Mouse (Mus musculus): ENCODE measurements around the gene Fam181a.

Fam181a gene

DNA sequence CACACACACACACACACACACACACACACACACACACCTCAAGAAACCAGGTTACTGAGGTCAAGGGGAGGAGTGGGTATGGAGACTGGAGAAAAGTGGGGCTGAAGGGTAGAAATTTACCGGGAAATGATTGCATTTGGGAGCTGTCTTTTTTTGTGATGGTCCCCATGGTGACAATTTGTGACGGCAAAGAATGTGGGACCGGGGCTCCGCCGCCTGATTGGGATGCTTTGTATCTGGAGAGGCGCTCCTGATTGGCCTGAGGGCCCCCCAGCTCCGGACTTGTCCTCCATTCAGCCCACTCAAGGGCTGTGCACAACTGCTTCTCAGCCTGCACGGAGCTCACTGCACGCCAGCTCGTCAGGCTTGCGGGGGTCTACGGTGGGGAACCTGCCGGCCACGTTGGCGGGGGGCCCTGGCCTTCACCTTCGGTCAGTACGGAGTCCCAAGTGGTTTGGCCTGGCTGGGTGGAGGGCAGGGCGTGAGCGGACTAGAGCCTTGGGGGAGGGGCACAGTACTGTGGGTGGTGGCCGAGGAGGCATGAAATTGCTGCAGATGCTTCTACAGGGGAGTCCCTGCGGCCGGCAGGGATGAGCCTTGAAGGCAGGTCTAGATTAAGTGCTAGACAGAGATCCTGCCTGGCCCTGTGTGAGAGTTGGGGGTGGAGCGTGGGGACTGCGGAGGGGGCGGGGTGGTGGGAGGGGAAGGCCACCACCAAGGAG lies 4.0 kb downstream of the Fam181a start:
- in situ Hi-C loops (cut with MboI, MseI): loop anchor here in 1 of 2 experiments (10.0 kb wide), 1 partner anchor 680 kb away; no protein-coding TSS in a partner anchor

DNA sequence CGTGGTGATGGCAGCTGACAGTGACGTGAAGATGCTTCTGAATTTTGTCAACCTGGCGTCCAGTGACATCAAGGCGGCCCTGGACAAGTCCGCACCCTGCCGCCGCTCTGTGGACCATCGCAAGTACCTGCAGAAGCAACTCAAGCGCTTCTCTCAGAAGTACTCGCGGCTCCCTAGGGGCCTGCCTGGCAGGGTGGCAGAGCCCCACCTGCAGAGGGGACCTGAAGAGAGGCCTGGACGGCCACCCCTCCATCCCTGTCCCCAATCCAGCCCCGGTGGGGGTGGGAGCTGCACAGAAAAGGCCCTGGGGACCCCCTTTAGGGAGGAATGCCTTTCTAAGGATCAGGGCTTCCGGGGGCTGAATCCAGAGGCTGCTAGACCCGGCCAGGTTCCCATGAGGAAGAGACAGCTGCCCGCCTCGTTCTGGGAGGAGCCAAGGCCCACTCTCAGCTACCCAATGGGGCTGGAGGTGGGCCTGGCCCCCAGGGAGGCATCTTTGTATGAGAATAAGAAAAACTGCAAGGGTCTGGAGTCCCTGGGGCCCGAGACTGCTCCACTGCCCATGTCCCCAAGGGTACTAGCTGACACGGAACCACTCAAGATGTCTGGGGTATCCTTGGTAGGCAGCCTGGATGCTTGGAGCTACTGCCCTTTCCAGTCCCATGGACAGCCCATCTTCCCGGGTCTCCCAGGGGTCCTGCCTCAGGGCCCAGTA lies 5.2 kb downstream of the Fam181a start:
- in situ Hi-C loops (cut with MboI, MseI): loop anchor here in 1 of 2 experiments (10.0 kb wide), 1 partner anchor 679 kb away; no protein-coding TSS in a partner anchor

DNA sequence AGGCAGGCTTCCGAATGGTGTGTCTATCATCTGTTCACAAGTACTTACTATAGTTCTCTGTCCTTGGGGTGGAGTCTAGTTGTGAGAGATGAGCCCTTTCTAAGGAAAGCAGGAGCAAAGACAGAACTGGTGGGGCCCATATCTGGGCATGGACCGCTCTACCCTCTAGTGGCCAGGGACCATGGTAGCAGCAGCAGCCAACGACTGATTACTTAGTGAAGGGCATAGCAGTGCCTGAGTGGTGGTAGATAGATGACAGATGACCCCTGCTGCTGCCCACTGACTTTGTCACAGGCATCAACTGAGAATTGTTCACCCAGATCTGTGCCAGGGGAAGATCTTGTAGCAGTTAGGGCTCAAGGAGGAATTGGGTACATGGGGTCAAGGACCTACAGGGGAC lies 12.0 kb downstream of the Fam181a start:
- in situ Hi-C loops (cut with MboI, MseI): loop anchor here in 1 of 2 experiments (5.0 kb wide), 1 partner anchor 44 kb away; no protein-coding TSS in a partner anchor

DNA sequence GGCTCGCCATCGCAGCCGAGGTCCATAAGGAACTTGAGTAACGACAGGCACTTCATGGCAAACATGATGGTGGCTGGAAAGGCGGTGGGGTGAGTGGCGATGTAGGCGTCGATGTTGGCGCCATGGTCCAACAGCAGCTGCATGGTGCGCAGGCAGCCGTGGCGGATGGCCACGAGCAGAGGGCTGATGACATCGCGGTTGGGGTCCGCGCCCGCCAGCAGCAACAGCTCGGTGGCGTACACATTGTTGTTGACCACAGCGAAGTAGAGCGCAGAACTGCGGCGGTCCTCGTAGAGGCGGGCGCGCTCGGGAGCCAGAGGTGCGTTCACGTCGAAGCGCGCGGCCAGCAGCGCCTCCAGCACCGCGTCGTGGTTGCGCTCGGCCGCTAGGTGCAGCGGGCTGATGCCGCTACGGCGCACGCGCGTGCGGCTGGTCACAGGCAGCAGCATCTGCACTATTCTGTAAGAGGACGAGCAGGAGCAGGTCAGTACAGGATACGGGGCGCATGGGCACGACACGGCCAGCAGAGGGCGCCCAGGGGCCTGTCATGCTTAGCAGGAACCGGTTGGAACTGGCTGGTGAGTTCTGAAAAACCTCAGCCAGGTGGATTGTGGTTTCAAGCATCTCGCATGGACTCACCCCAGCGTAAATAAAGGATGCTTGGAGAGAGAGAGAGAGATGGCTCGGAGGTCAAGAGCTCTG lies 14.5 kb downstream of the Fam181a start:
- in situ Hi-C loops (cut with MboI, MseI): loop anchor here (25.0 kb wide), 3 partner anchors 588 to 1712 kb away; partner anchors contain the start of genes Atxn3 (in 1 of the 2), Glrx5 (in 1 of the 2), Moap1 (in 1 of the 2) and Tmem251 (in 1 of the 2)

DNA sequence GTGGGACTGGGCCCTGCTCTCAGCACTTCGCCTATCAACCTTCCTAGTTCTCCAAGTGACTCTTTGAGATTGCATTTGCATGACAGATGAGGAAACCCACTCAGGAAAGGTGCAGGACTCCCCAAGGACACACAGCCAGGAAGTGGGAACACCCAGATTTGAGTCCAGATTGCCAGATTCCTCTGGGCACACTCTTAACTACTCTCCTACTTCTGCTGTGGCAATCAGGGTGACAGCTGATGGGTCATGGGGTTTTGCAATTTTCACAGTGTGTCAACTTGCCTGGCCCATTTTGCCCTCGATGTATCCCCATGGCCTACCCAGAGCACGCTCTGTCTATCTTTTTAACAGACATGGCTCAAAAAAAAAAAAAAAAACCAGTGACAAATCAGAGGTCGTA lies 15.8 kb downstream of the Fam181a start:
- in situ Hi-C loops (cut with MboI, MseI): loop anchor here (25.0 kb wide), 3 partner anchors 589 to 1711 kb away; partner anchors contain the start of genes Atxn3 (in 1 of the 2), Glrx5 (in 1 of the 2), Moap1 (in 1 of the 2) and Tmem251 (in 1 of the 2)

DNA sequence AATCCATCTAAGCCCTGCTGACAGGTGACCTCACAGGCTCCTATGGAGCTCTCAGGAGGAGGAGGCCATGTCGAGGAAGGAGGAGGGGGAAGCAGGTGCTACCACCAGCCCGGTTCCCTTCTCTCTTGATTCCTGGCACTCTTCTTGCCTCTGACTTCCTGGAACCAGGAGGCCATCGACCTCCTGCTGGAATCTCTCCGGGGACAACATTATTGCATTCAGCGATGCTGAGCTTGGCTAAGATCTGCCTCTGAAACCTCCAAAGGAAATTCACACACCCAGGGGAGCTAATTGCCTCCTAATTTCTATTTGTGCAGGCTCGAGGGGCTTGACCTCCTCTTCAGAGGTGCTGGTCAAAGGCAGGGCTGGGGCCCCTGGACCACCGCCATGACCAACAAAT lies 16.3 kb downstream of the Fam181a start:
- in situ Hi-C loops (cut with MboI, MseI): loop anchor here (25.0 kb wide), 3 partner anchors 590 to 1710 kb away; partner anchors contain the start of genes Atxn3 (in 1 of the 2), Glrx5 (in 1 of the 2), Moap1 (in 1 of the 2) and Tmem251 (in 1 of the 2)

DNA sequence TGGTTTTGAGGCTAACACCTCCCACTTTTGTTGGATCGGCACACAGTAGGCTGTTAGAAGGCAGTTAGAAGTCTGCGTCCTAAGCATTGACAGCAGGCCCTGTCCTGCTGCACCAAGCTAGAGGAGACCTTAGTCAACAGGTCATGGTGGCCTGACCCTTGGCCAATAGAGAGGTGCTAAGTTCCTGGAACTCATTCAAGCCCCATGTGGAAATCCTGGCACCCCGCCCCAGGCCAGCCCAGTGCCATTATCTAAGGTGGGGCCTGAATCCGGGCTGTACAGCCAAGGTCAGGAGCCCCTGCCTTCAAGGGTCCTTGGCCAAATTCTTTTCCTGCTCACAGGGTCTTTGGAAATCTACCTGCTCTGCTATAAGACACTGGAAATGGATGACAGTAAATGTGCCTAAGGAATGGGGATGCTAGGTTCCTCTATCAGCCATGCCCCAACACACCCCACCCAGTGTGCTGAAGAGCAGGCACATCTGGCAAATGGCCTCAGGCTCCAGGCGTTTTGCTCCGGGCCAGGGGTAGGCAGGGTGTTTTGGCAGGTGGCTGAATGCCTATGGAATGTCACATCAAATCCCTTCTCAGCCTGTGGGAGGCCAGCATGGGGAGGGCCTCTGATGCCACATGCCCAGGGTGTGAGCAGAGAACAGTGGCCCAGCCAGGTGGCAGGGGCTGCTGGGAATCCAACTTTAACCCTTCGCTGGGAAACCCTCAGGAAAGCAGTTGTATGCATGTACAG lies 17.8 kb downstream of the Fam181a start:
- in situ Hi-C loops (cut with MboI, MseI): loop anchor here (25.0 kb wide), 3 partner anchors 591 to 1709 kb away; partner anchors contain the start of genes Atxn3 (in 1 of the 2), Glrx5 (in 1 of the 2), Moap1 (in 1 of the 2) and Tmem251 (in 1 of the 2)

DNA sequence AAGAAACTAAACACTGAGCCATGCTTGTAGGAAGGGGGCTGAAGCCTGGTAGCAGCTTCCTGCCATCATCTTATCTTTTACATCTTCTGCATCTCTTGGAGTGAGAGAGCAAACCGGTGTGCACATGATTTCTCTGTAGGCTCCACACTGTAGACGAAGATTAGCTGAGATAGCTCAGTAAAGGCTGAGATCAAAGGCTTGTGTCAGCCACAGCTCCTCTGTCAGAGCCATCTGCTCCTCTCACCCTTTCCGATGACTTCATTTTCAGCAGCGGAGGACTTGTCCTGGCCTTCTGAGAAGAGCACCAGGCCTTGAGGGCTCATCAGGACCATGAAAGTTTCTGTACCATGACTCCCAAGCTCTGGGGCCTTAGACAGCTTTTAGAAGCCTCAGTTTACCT lies 20.7 kb downstream of the Fam181a start:
- in situ Hi-C loops (cut with MboI, MseI): loop anchor here (5.0 to 25.0 kb wide), 6 partner anchors 86 to 1706 kb away; partner anchors contain the start of genes Atxn3 (in 1 of the 2), Glrx5 (in 1 of the 2), Moap1 (in 1 of the 2) and Tmem251 (in 1 of the 2)

DNA sequence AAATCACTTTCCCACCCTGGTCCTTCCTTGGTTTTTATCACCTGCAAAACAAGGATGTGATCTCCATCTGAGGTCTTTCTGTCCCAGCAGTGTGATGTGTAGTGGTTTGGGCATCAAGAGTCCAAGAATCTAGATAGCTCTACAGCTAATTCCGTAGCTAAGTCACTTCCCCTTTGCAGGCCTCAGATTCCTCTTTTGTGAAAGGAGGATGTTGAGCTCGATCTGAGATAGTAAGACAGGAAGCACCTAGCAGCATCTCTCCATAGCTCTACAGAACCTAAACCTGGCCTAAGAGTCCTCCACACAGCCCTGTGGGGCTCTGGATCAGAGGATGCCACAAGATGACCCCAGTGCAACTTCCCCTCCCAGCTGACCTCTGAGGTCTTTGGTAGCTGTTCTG lies 22.1 kb downstream of the Fam181a start:
- in situ Hi-C loops (cut with MboI, MseI): loop anchor here (5.0 to 25.0 kb wide), 6 partner anchors 84 to 1704 kb away; partner anchors contain the start of genes Atxn3 (in 1 of the 2), Glrx5 (in 1 of the 2), Moap1 (in 1 of the 2) and Tmem251 (in 1 of the 2)

DNA sequence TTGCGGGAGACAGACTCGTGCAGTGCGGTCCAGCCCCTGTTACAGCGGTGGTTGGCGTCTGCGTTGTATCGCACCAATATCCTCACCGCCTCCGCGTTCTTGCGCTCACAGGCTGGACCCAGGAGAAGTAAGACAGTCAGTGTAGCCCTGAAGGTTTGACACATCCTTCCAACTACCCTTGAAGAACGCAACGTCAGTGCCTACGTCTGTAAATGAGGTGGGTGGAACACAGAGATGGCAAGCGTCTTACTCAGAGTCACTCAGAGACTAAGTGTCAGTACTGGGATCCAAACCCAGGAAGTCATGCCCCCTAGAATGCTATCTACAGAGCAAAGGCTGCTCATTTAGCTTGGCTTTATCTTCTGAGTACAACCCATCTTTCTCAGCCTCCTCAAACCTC lies 22.7 kb downstream of the Fam181a start:
- in situ Hi-C loops (cut with MboI, MseI): loop anchor here (5.0 to 25.0 kb wide), 6 partner anchors 84 to 1704 kb away; partner anchors contain the start of genes Atxn3 (in 1 of the 2), Glrx5 (in 1 of the 2), Moap1 (in 1 of the 2) and Tmem251 (in 1 of the 2)

DNA sequence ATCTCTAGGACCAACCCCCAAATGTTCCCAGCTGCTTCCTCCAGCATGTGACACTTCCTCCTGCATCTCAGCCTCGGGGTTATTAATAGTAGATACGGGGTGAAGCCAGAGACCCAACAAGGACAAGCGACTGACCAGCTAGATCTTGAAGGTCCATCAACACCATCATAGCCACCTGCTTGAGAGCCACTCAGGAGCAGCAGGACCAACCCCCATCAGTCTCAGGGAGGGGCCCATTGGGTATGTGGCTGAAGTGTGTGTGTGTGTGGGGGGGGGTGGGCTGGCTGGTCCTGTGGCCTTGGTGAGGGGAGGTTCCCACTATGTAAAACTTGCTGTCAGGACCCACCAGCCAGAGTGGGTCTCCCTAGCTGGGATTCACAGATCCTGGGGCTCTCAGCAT lies 26.0 kb downstream of the Fam181a start:
- in situ Hi-C loops (cut with MboI, MseI): loop anchor here (5.0 to 25.0 kb wide), 6 partner anchors 459 to 1701 kb away; partner anchors contain the start of genes Atxn3 (in 1 of the 2), Btbd7 (in 1 of the 2), Glrx5 (in 1 of the 2) and Moap1 (in 1 of the 2)

DNA sequence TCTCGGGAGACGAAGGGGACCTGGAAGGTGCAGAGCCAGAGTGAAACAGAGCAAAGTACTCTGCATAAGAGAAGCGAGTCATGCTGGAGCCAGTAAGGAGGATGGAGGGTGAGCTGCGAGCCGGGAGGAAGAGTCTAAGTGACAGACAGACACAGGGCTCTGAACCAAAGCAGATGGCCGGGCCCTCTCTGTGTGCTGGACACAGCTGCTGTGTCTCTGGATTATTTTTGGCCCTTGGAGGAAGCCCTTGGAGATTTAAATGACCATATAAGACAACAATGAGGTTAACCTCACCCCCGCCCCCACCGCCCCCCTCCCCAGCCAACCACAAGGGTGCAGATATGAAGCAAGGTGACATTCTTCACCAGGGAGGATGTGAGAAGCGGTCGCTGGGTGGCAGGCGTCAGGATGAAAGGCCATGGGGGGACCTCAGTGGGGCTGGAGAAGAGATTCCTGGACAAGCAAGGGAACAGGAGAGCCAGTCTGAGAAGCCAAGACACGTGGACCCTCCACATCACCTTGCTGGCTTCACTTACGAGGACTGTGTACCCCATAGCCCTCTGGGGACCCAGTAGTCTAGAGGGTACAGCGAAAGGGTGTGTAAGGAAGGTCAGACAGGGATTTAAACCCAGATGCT lies 27.5 kb downstream of the Fam181a start:
- in situ Hi-C loops (cut with MboI, MseI): loop anchor here (5.0 to 25.0 kb wide), 6 partner anchors 461 to 1699 kb away; partner anchors contain the start of genes Atxn3 (in 1 of the 2), Btbd7 (in 1 of the 2), Glrx5 (in 1 of the 2) and Moap1 (in 1 of the 2)

DNA sequence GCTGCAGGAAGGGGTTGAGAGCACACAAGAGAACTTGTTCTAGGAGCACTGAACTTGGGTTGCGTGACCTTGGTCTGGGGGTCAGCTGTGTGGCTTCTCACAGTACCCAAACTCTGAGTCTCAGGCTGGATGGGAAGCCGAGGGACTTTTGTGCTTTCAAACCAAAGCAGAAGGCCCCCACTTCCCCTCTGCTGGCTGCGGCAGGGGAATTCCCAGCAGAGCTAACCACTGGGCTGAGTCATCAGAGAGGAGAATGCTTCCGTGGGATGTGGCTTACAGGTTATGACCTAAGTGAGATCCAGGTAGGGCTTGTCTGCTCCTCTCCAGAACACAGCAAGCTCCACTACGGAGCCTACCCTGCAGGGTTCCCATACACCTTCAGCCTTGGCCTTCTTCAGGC lies 30.4 kb downstream of the Fam181a start:
- in situ Hi-C loops (cut with MboI, MseI): loop anchor here (10.0 to 25.0 kb wide), 4 partner anchors 604 to 1696 kb away; partner anchors contain the start of genes Atxn3 (in 1 of the 2), Cpsf2 (in 1 of the 2), Glrx5 (in 1 of the 2) and Moap1 (in 1 of the 2)

DNA sequence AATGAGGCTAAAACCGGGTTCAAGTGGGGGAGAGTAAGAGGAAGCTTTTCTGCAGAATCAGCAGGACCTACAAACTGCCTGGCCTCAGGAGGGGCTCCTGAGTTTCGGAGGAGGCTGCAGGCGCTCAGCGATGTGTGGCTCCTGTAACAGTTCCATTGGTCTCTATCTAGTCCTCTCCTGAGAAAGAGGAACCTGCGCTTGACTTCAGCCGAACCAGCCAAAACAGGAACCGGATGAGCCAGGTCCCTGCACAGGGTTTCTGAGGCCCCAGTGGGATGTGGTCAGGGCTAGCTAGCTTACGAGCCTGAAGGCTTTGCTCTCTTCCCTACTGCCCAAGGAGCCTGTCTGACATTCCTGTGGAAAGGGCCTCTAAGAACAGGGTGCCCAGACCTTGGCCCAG lies 32.7 kb downstream of the Fam181a start:
- in situ Hi-C loops (cut with MboI, MseI): loop anchor here (10.0 to 25.0 kb wide), 4 partner anchors 606 to 1694 kb away; partner anchors contain the start of genes Atxn3 (in 1 of the 2), Cpsf2 (in 1 of the 2), Glrx5 (in 1 of the 2) and Moap1 (in 1 of the 2)

DNA sequence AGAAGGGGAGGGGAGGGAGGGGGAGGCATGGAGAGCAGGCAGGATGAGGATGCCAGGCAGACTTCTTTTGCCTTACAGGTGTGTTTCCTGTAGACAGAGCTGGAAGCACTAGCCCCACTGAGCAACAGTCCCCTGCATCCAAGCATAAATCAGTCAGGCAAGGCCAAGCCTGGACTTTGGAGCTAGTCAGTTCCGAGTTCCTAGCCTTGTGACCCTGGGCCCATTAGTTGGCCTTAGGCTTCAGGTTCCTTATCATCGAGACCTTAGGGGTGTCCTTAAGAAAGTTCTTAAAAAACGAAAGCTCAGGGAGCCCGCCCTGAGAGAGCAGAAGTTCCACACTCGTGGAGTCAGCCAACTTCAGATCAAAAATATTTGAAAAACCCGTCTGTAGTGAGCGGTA lies 34.2 kb downstream of the Fam181a start:
- in situ Hi-C loops (cut with MboI, MseI): loop anchor here (10.0 to 25.0 kb wide), 4 partner anchors 608 to 1692 kb away; partner anchors contain the start of genes Atxn3 (in 1 of the 2), Cpsf2 (in 1 of the 2), Glrx5 (in 1 of the 2) and Moap1 (in 1 of the 2)

DNA sequence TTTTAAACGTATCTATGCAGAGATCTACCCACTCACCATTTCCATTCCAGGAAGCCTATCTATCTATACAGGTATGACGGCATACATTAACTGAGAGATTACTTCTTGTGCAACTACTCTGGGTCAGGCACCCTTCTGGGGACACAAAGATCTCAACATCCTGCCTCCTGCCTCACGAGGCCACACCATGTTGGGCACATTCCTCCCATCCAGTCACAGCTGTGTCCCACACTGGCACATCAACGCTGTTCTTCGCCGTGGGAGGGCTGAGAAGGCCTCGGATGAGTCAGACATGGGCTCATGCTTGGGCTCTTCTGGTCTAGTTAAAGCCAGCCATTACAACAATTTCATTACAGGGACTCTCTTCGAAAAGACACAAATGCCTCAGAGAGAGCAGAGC lies 36.2 kb downstream of the Fam181a start:
- in situ Hi-C loops (cut with MboI, MseI): loop anchor here (10.0 to 25.0 kb wide), 4 partner anchors 610 to 1690 kb away; partner anchors contain the start of genes Atxn3 (in 1 of the 2), Cpsf2 (in 1 of the 2), Glrx5 (in 1 of the 2) and Moap1 (in 1 of the 2)

DNA sequence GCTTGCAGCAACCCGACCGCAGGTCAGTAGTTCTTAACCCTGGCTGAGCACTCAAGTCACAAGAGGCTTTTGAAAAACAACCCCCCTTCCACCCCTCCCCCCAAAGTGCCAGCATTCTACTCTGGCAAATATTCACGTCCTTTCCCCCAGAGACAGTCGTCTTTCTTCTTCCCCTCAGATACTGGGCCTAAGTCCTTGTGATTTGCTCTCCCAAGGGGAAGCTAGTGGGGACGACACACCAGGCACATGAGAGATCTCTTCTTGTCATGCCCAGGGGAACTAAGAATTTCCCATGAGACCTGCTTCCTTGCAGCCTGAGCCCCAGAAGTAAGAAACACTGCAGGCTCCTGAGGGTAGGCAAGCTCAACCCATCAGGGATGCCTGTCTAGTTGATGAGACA lies 36.6 kb downstream of the Fam181a start:
- in situ Hi-C loops (cut with MboI, MseI): loop anchor here (10.0 to 25.0 kb wide), 4 partner anchors 610 to 1690 kb away; partner anchors contain the start of genes Atxn3 (in 1 of the 2), Cpsf2 (in 1 of the 2), Glrx5 (in 1 of the 2) and Moap1 (in 1 of the 2)

DNA sequence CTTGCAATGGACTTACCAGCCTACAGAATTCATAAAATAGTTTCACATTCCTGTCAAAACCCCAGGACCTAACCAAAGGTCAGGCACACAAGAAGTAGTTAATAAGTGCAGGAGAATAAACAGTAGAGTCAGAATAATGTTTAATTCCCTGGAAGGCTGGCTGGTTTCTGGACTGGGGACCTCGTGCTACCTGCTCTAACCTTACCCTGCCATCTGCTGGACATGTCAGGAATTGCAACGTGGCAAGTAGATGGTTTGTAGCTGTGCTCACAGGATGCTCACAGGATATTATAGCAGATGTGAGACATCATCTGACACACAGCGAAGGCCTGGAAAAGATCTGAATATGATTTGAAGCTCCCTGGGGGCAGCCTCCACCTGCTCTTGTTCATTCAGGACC lies 37.7 kb downstream of the Fam181a start:
- in situ Hi-C loops (cut with MboI, MseI): loop anchor here (10.0 to 25.0 kb wide), 4 partner anchors 611 to 1689 kb away; partner anchors contain the start of genes Atxn3 (in 1 of the 2), Cpsf2 (in 1 of the 2), Glrx5 (in 1 of the 2) and Moap1 (in 1 of the 2)

Data from T-helper 17 cell (primary cell).